ENCODE assay signal across 12 mouse cellular contexts in genomic region chr12:58901931-58902330, GRCm38 (mm10).
"Had no signal": no experiment of that assay in that cellular context is flagged by ENCODE, and none has a peak within 500 bp of the region (broad histone marks: within the 10 kb centered on the region; RNA-seq: fewer than 3 reads in every experiment).

No protein-coding gene starts in this region.

- H3K36me3 ChIP-seq: limb, embryonic 13.5 days; liver, embryonic 12.5 days; midbrain, embryonic 12.5 days; neural tube, embryonic 12.5 days had no signal

- H3K9me3 ChIP-seq: limb, embryonic 13.5 days; liver, embryonic 12.5 days; midbrain, embryonic 12.5 days; neural tube, embryonic 12.5 days had no signal

- H3K4me2 ChIP-seq: limb, embryonic 13.5 days; liver, embryonic 12.5 days; midbrain, embryonic 12.5 days; neural tube, embryonic 12.5 days had no signal

- H3K27me3 ChIP-seq: limb, embryonic 13.5 days; liver, embryonic 12.5 days; midbrain, embryonic 12.5 days; neural tube, embryonic 12.5 days had no signal

- DNase-seq: kidney, adult 11 months; kidney, adult 9 months; kidney, postnatal 10 days; kidney, postnatal 4 days; left cerebral cortex, postnatal 4 days; thymus, postnatal 4 days had no signal

- H3K4me1 ChIP-seq: limb, embryonic 13.5 days; midbrain, embryonic 12.5 days; neural tube, embryonic 12.5 days had no signal

- H3K27ac ChIP-seq: limb, embryonic 13.5 days; liver, embryonic 12.5 days; midbrain, embryonic 12.5 days; neural tube, embryonic 12.5 days; stomach, postnatal 0 days had no signal

- H3K4me3 ChIP-seq: limb, embryonic 13.5 days; liver, embryonic 12.5 days; midbrain, embryonic 12.5 days; myocyte; neural tube, embryonic 12.5 days had no signal

- H3K9ac ChIP-seq: limb, embryonic 13.5 days; liver, embryonic 12.5 days; midbrain, embryonic 12.5 days; neural tube, embryonic 12.5 days had no signal

- ATAC-seq: liver, embryonic 12.5 days had no signal
